Mouse (Mus musculus) hindbrain, postnatal 0 days (tissue): Measurements from ENCODE around the gene Mogs. TPM values are rescaled to one million over a fixed set of nuclear protein-coding genes. Genes with fewer than 3 reads are reported as not detected.
"Not testable (repeated sequence)": the region's sequence is repeated elsewhere in the genome, so short reads cannot be mapped to it uniquely, and the experiment has no call there.

ENCODE experiments used
- ATAC-seq: fragments of 200-750 bp; cut with Nextera tagmentation; 2 replicates; pipeline ENCODE4 v1.8.0; 2017; ENCODE audit warnings: mild to moderate bottlenecking, moderate TSS enrichment, moderate library complexity
- DNase-seq: peaks from one replicate; pipeline ENCODE4 v3.0.0-alpha.2; 2015; ENCODE audit warnings: low spot score
- H3K27ac ChIP-seq: fragments of 300-500 bp; sonication (generic); 2 replicates; pipeline ENCODE4 v1.5.1; 2014; ENCODE audit warnings: mild to moderate bottlenecking
- H3K27me3 ChIP-seq: fragments of 300-500 bp; sonication (generic); 2 replicates; pipeline ENCODE4 v1.6.1; 2014; ENCODE audit warnings: low read length, mixed read lengths; ENCODE audit not compliant: insufficient read depth
- H3K36me3 ChIP-seq: fragments of 300-500 bp; sonication (generic); 2 replicates; pipeline ENCODE4 v1.6.1; 2014; ENCODE audit warnings: low read length, mixed read lengths; ENCODE audit not compliant: insufficient read depth
- H3K4me1 ChIP-seq: fragments of 300-500 bp; sonication (generic); 2 replicates; pipeline ENCODE4 v1.6.1; 2014; ENCODE audit warnings: antibody characterized with exemption, low read length, mixed read lengths; ENCODE audit not compliant: insufficient read depth
- H3K4me2 ChIP-seq: fragments of 300-500 bp; sonication (generic); 2 replicates; pipeline ENCODE4 v1.6.1; 2014; ENCODE audit warnings: low read depth, mild to moderate bottlenecking, low read length, moderate library complexity, mixed read lengths
- H3K4me3 ChIP-seq: fragments of 300-500 bp; sonication (generic); 2 replicates; pipeline ENCODE4 v1.5.1; 2014; ENCODE audit warnings: low read length
- H3K9ac ChIP-seq: fragments of 300-500 bp; sonication (generic); replicated peaks from 2 replicates; pipeline ENCODE4 v1.6.1; 2014; ENCODE audit warnings: mild to moderate bottlenecking, low read length, moderate library complexity, mixed read lengths
- H3K9me3 ChIP-seq: fragments of 300-500 bp; sonication (generic); 2 replicates; pipeline ENCODE4 v1.6.1; 2016; ENCODE audit warnings: low read length, mixed read lengths
- CTCF ChIP-seq: IDR thresholded peaks from 2 replicates; pipeline ENCODE4 v1.5.1; 2016; ENCODE audit warnings: antibody characterized with exemption, control low read depth, low read depth
- WGBS: fragments of 180-500 bp; shearing (Covaris S2); extraction: QIAGEN DNeasy Blood & Tissue Kit; methylation state at CpG from one replicate; pipeline ENCODE4 v1.1.7; 2014; 5-methylcytosine and 5-hydroxymethylcytosine counted together
- polyA plus RNA-seq: library from polyadenylated mRNA; unstranded; fragments of >200 nt; fragmentation: Nextera tagmentation; extraction: Ambion mirVana; gene quantifications from 2 replicates; pipeline ENCODE4 v1.2.1, GENCODE M21; 2015
- total RNA-seq: library from RNA; depleted of rRNA; stranded (reverse); fragments of >200 nt; gene quantifications from 2 replicates; pipeline ENCODE4 v1.2.3, GENCODE M21; 2014

The Mogs gene
- total and polyA plus RNA-seq, 2 experiments from 2014 or later, result 21.1 to 48.5 TPM

GRCm38 (mm10) chr6:83155552-83156238 lies 40.4 kb downstream of the Mogs start:
- peak overlapping the region; percentile 38; the same call in 1 of the 2 replicates for H3K27ac ChIP-seq
- H3K4me1 ChIP-seq, result no peaks in the 10 kb centered on the region
- peaks cover 5% of the 10 kb centered on the region; the same call in 1 of the 2 replicates for H3K27me3 ChIP-seq
- ATAC-seq (peak; percentile 38), DNase-seq (peak; percentile 52)
- no peaks in the 10 kb centered on the region for H3K9me3 ChIP-seq
- H3K4me2 ChIP-seq, result peak overlapping the region; percentile 79
- 8% methylated on average over 23 of the region's 23 CpGs for WGBS
- H3K9ac ChIP-seq, result peak overlapping the region; percentile 46
- no peak for TF ChIP-seq CTCF
- H3K4me3 ChIP-seq, result peak overlapping the region; percentile 50
- no peaks in the 10 kb centered on the region for H3K36me3 ChIP-seq

- Histone ChIP-seq H3K9me3 (no peaks in the 10 kb centered on the region), H3K27me3 (peaks cover 11% of the 10 kb centered on the region; the same call in 1 of the 2 replicates), H3K4me2 (peak within 1 kb of the TSS; percentile 79), H3K27ac (peak within 1 kb of the TSS; percentile 38; the same call in 1 of the 2 replicates), H3K9ac (peak within 1 kb of the TSS; percentile 46), H3K4me3 (peak within 1 kb of the TSS; percentile 50), H3K36me3 (no peaks in the 10 kb centered on the region), H3K4me1 (no peaks in the 10 kb centered on the region)
- WGBS, result 1% methylated on average over 32 of the region's 32 CpGs
- DNase-seq (peak; percentile 94), ATAC-seq (peak; percentile 94)
- no peak for TF ChIP-seq CTCF
These were observed 41.0 kb downstream of the Mogs start, which contains the start of the genes Wdr54 and 1700003E16Rik for GRCm38 (mm10) chr6:83156259-83156684. Gene Wdr54, minus strand, starts transcription at chr6:83156397. Gene 1700003E16Rik, plus strand, starts transcription at chr6:83156404.

- not testable (repeated sequence) for H3K9me3 ChIP-seq, ATAC-seq, H3K4me3 ChIP-seq, H3K27ac ChIP-seq, H3K4me1 ChIP-seq, H3K9ac ChIP-seq, H3K36me3 ChIP-seq, H3K4me2 ChIP-seq
- TF ChIP-seq CTCF, result peak; percentile 69
- peak; percentile 82 for DNase-seq
- WGBS, result 19% methylated on average over 3 of the region's 3 CpGs
- H3K27me3 ChIP-seq, result peaks cover 22% of the 10 kb centered on the region
These were observed 44.2 kb downstream of the Mogs start for GRCm38 (mm10) chr6:83159456-83159855.

GRCm38 (mm10) chr6:83161442-83161841 lies 46.1 kb downstream of the Mogs start:
- H3K36me3 ChIP-seq, result no peaks in the 10 kb centered on the region

GRCm38 (mm10) chr6:83161921-83162641 lies 46.8 kb downstream of the Mogs start:
- Histone ChIP-seq H3K4me1 (0 out of 2 replicates have a peak, but pooled peaks cover 10% of the 10 kb centered on the region), H3K36me3 (no peaks in the 10 kb centered on the region), H3K27me3 (peaks cover 22% of the 10 kb centered on the region), H3K9ac (0 out of 2 replicates have a peak overlapping the region, but pooled peaks have one; percentile 25), H3K4me3 (peak overlapping the region; percentile 24), H3K27ac (no peak overlapping the region), H3K9me3 (no peaks in the 10 kb centered on the region), H3K4me2 (peak overlapping the region; percentile 50)
- no peak for DNase-seq
- no peak for ATAC-seq
- TF ChIP-seq CTCF, result no peak
- WGBS, result 3% methylated on average over 49 of the region's 49 CpGs

More at GRCm38 (mm10) chr6:83161442-83161841, 46.1 kb downstream of the Mogs start:
- no peak for TF ChIP-seq CTCF
- H3K4me1 ChIP-seq, result 0 out of 2 replicates have a peak, but pooled peaks cover 5% of the 10 kb centered on the region
- H3K27ac ChIP-seq, result no peak overlapping the region
- WGBS, result 15% methylated on average over 19 of the region's 19 CpGs
- ATAC-seq (no peak), DNase-seq (no peak)
- peak overlapping the region; percentile 50 for H3K4me2 ChIP-seq
- H3K4me3 ChIP-seq, result peak overlapping the region; percentile 24
- peaks cover 22% of the 10 kb centered on the region for H3K27me3 ChIP-seq
- H3K9me3 ChIP-seq, result no peaks in the 10 kb centered on the region
- H3K9ac ChIP-seq, result no peak overlapping the region

- H3K9me3 ChIP-seq, result no peaks in the 10 kb centered on the region
- H3K36me3 ChIP-seq, result no peaks in the 10 kb centered on the region
- ATAC-seq (no peak), DNase-seq (peak; percentile 82)
- no peak overlapping the region for H3K27ac ChIP-seq
- peak; percentile 83 for TF ChIP-seq CTCF
- no peak overlapping the region for H3K9ac ChIP-seq
- H3K4me2 ChIP-seq, result peak overlapping the region; percentile 50
- H3K27me3 ChIP-seq, result peaks cover 22% of the 10 kb centered on the region
- WGBS, result under 1% methylated on average over 8 of the region's 8 CpGs
- peak overlapping the region; percentile 24 for H3K4me3 ChIP-seq
- 0 out of 2 replicates have a peak, but pooled peaks cover 10% of the 10 kb centered on the region for H3K4me1 ChIP-seq
These were observed 47.4 kb downstream of the Mogs start for GRCm38 (mm10) chr6:83162701-83163100.
